In genomic region chr2:119675831-119676230, GRCm38 (mm10) we compare ENCODE assay signal across 8 mouse cellular contexts. TPM values are rescaled to one million over a fixed set of nuclear protein-coding genes. Genes with fewer than 3 reads are reported as not detected.
DNase-seq lines count a peak whose midpoint lies in the region; ATAC-seq and TF ChIP-seq lines count a peak whose summit lies in the region.

No protein-coding gene starts in this region.

- peaks cover 9% of the 10 kb centered on the region; the same call in 1 of the 2 replicates for H3K4me1 ChIP-seq in heart, postnatal 0 days (ENCODE audit: control insufficient read depth, insufficient read depth)
- peaks cover 20% of the 10 kb centered on the region for H3K4me1 ChIP-seq in G1E (ENCODE audit: insufficient read depth, low read depth, low read length)
- H3K4me1 ChIP-seq in hindbrain, embryonic 12.5 days: peaks cover 17% of the 10 kb centered on the region
- H3K4me1 ChIP-seq in midbrain, embryonic 13.5 days (replicated peaks): peaks cover 26% of the 10 kb centered on the region

- H3K4me3 ChIP-seq in heart, postnatal 0 days (ENCODE audit: low read depth, low read length): peak overlapping the region; percentile 83
- H3K4me3 ChIP-seq in G1E (ENCODE audit: low read depth, low read length): peak overlapping the region; percentile 99
- H3K4me3 ChIP-seq in hindbrain, embryonic 12.5 days: peak overlapping the region; percentile 99
- H3K4me3 ChIP-seq in midbrain, embryonic 13.5 days (replicated peaks): peak overlapping the region; percentile 100

- H3K9ac ChIP-seq in heart, postnatal 0 days (replicated peaks; ENCODE audit: low read depth, low read length): peak overlapping the region; percentile 87
- H3K9ac ChIP-seq in hindbrain, embryonic 12.5 days: peak overlapping the region; percentile 98
- peak overlapping the region; percentile 99 for H3K9ac ChIP-seq in midbrain, embryonic 13.5 days (replicated peaks)

- WGBS in heart, postnatal 0 days: 1% methylated on average over 5 of the region's 5 CpGs
- WGBS in hindbrain, embryonic 12.5 days: 6% methylated on average over 5 of the region's 5 CpGs
- 9% methylated on average over 5 of the region's 5 CpGs for WGBS in midbrain, embryonic 13.5 days

- peak overlapping the region; percentile 88; the same call in 1 of the 2 replicates for H3K27ac ChIP-seq in heart, postnatal 0 days (ENCODE audit: low read depth)
- H3K27ac ChIP-seq in hindbrain, embryonic 12.5 days: no peak overlapping the region
- H3K27ac ChIP-seq in midbrain, embryonic 13.5 days: no peak overlapping the region

- H3K4me2 ChIP-seq in heart, postnatal 0 days (ENCODE audit: low read depth, low read length): peak overlapping the region; percentile 76
- H3K4me2 ChIP-seq in hindbrain, embryonic 12.5 days (replicated peaks): peak overlapping the region; percentile 89
- H3K4me2 ChIP-seq in midbrain, embryonic 13.5 days (replicated peaks): peak overlapping the region; percentile 90

- no peak for DNase-seq in heart, postnatal 0 days (ENCODE audit: low spot score)
- DNase-seq in heart, postnatal 25 days (ENCODE audit: low spot score): no peak
- DNase-seq in G1E (ENCODE audit: low spot score): peak; percentile 5
- no peak for DNase-seq in layer of hippocampus, postnatal 36 days
- no peak for DNase-seq in adrenal gland, postnatal 25 days
- no peak for DNase-seq in urinary bladder, postnatal 25 days (ENCODE audit: low spot score)

- H3K27me3 ChIP-seq in heart, postnatal 0 days (ENCODE audit: control insufficient read depth, insufficient read depth, low read length): no peaks in the 10 kb centered on the region
- H3K27me3 ChIP-seq in G1E (ENCODE audit: insufficient read depth, low read length): no peaks in the 10 kb centered on the region
- H3K27me3 ChIP-seq in hindbrain, embryonic 12.5 days: no peaks in the 10 kb centered on the region
- H3K27me3 ChIP-seq in midbrain, embryonic 13.5 days: peaks cover 5% of the 10 kb centered on the region; the same call in 1 of the 2 replicates

- TF ChIP-seq EP300 in heart, postnatal 0 days (IDR thresholded peaks at IDR 0.05; ENCODE audit: low read depth): no peak

- no peak for ATAC-seq in heart, postnatal 0 days (ENCODE audit: insufficient read depth, low read depth)
- ATAC-seq in G1E (ENCODE audit: extremely low read depth, insufficient number of reproducible peaks, low FRiP score, poor library complexity, severe bottlenecking): no peak
- no peak for ATAC-seq in hindbrain, embryonic 12.5 days (ENCODE audit: low FRiP score)
- ATAC-seq in midbrain, embryonic 13.5 days: no peak

- TF ChIP-seq CTCF in heart, postnatal 0 days (IDR thresholded peaks at IDR 0.05; ENCODE audit: low read depth): no peak
- TF ChIP-seq CTCF in G1E (IDR thresholded peaks at IDR 0.05; ENCODE audit: low read depth, low read length): no peak

- intact Hi-C loops in heart, postnatal 25 days (cut with DNase I): no loop called here

- H3K36me3 ChIP-seq in heart, postnatal 0 days (replicated peaks; ENCODE audit: control insufficient read depth, insufficient read depth, low read length): 0 out of 2 replicates have a peak, but pooled peaks cover 7% of the 10 kb centered on the region
- peaks cover 25% of the 10 kb centered on the region for H3K36me3 ChIP-seq in G1E (replicated peaks)
- H3K36me3 ChIP-seq in hindbrain, embryonic 12.5 days: no peaks in the 10 kb centered on the region
- H3K36me3 ChIP-seq in midbrain, embryonic 13.5 days: no peaks in the 10 kb centered on the region

- no peaks in the 10 kb centered on the region for H3K9me3 ChIP-seq in heart, postnatal 0 days (replicated peaks; ENCODE audit: control insufficient read depth, low read length)
- H3K9me3 ChIP-seq in G1E (replicated peaks): no peaks in the 10 kb centered on the region
- no peaks in the 10 kb centered on the region for H3K9me3 ChIP-seq in hindbrain, embryonic 12.5 days (replicated peaks)
- no peaks in the 10 kb centered on the region for H3K9me3 ChIP-seq in midbrain, embryonic 13.5 days

RNA-seq across cellular contexts. Expression of gene Rtf1, which starts 1.0 kb away (rescaled TPM):
- 7.9 and 10.2 TPM in 2 replicates for total RNA-seq in heart, postnatal 0 days (2014; rRNA removed; ENCODE audit: low replicate concordance)
- polyA plus RNA-seq in heart, postnatal 0 days (2015; fragmentation: Nextera tagmentation; extraction: Ambion mirVana): 24.3 and 25.6 TPM in 2 replicates
- total RNA-seq in heart, postnatal 25 days (2021): 10 to 100 TPM; 20.4 to 20.9 TPM
- total RNA-seq in G1E (2014; fragmentation: Nextera tagmentation): 44.5 and 54.0 TPM in 2 replicates
- 24.7 and 33.1 TPM in 2 replicates for total RNA-seq in G1E (2017)
- 36.2 and 73.2 TPM in 2 replicates for polyA plus RNA-seq in G1E (2012)
- 77.8 and 78.3 TPM in 2 replicates for polyA plus RNA-seq in hindbrain, embryonic 12.5 days (2016; fragmentation: Nextera tagmentation; extraction: Ambion mirVana)
- polyA plus RNA-seq in midbrain, embryonic 13.5 days (2015; fragmentation: Nextera tagmentation; extraction: Ambion mirVana): 64.4 and 69.8 TPM in 2 replicates
- total RNA-seq in layer of hippocampus, postnatal 36 days (2021): 10 to 100 TPM; 59.7 to 59.8 TPM
- total RNA-seq in adrenal gland, postnatal 25 days (2021): 29.9 and 30.5 TPM in 2 replicates

RNA-seq across cellular contexts. Expression of gene Ndufaf1, which starts 13.2 kb away (rescaled TPM):
- total RNA-seq in heart, postnatal 0 days (2014; rRNA removed; ENCODE audit: low replicate concordance): 28.4 and 37.9 TPM in 2 replicates
- polyA plus RNA-seq in heart, postnatal 0 days (2015; fragmentation: Nextera tagmentation; extraction: Ambion mirVana): 79.9 and 83.3 TPM in 2 replicates
- total RNA-seq in heart, postnatal 25 days (2021): 10 to 100 TPM; 66.3 to 67.5 TPM
- total RNA-seq in G1E (2014; fragmentation: Nextera tagmentation) (32.5 and 35.9 TPM in 2 replicates), G1E (2017) (44.5 and 46.2 TPM in 2 replicates)
- polyA plus RNA-seq in G1E (2012): 2.8 and 3.0 TPM in 2 replicates
- 38.1 and 45.6 TPM in 2 replicates for polyA plus RNA-seq in hindbrain, embryonic 12.5 days (2016; fragmentation: Nextera tagmentation; extraction: Ambion mirVana)
- 40.8 and 41.2 TPM in 2 replicates for polyA plus RNA-seq in midbrain, embryonic 13.5 days (2015; fragmentation: Nextera tagmentation; extraction: Ambion mirVana)
- 10 to 100 TPM; 31.7 to 35.0 TPM for total RNA-seq in layer of hippocampus, postnatal 36 days (2021)
- 35.6 and 48.1 TPM in 2 replicates for total RNA-seq in adrenal gland, postnatal 25 days (2021)

RNA-seq across cellular contexts. Expression of gene Oip5, which starts 57.6 kb away (rescaled TPM):
- 0.88 and 12.2 TPM in 2 replicates for total RNA-seq in heart, postnatal 0 days (2014; rRNA removed; ENCODE audit: low replicate concordance)
- polyA plus RNA-seq in heart, postnatal 0 days (2015; fragmentation: Nextera tagmentation; extraction: Ambion mirVana): 6.1 and 7.0 TPM in 2 replicates
- total RNA-seq in heart, postnatal 25 days (2021): under 1 TPM in 1 of 2 experiments, not detected in 1; 0.34 TPM
- total RNA-seq in G1E (2014; fragmentation: Nextera tagmentation) (40.8 and 42.6 TPM in 2 replicates), G1E (2017) (37.2 and 44.1 TPM in 2 replicates)
- 20.0 and 26.5 TPM in 2 replicates for polyA plus RNA-seq in G1E (2012)
- polyA plus RNA-seq in hindbrain, embryonic 12.5 days (2016; fragmentation: Nextera tagmentation; extraction: Ambion mirVana): 17.7 and 22.6 TPM in 2 replicates
- polyA plus RNA-seq in midbrain, embryonic 13.5 days (2015; fragmentation: Nextera tagmentation; extraction: Ambion mirVana): 12.6 and 13.5 TPM in 2 replicates
- under 1 TPM; 0.35 to 0.56 TPM for total RNA-seq in layer of hippocampus, postnatal 36 days (2021)
- 3.0 and 4.2 TPM in 2 replicates for total RNA-seq in adrenal gland, postnatal 25 days (2021)

RNA-seq across cellular contexts. Expression of gene Nusap1, which starts 57.7 kb away (rescaled TPM):
- total RNA-seq in heart, postnatal 0 days (2014; rRNA removed; ENCODE audit: low replicate concordance): 25.0 and 26.8 TPM in 2 replicates
- polyA plus RNA-seq in heart, postnatal 0 days (2015; fragmentation: Nextera tagmentation; extraction: Ambion mirVana): 13.5 and 14.2 TPM in 2 replicates
- total RNA-seq in heart, postnatal 25 days (2021): 1 to 10 TPM; 1.1 to 1.5 TPM
- total RNA-seq in G1E (2014; fragmentation: Nextera tagmentation) (128 and 138 TPM in 2 replicates), G1E (2017) (51.6 and 54.7 TPM in 2 replicates)
- 1.8 and 2.2 TPM in 2 replicates for polyA plus RNA-seq in G1E (2012)
- 56.4 and 57.6 TPM in 2 replicates for polyA plus RNA-seq in hindbrain, embryonic 12.5 days (2016; fragmentation: Nextera tagmentation; extraction: Ambion mirVana)
- polyA plus RNA-seq in midbrain, embryonic 13.5 days (2015; fragmentation: Nextera tagmentation; extraction: Ambion mirVana): 35.7 and 36.4 TPM in 2 replicates
- under 1 TPM; 0.60 to 0.83 TPM for total RNA-seq in layer of hippocampus, postnatal 36 days (2021)
- total RNA-seq in adrenal gland, postnatal 25 days (2021): 6.2 and 6.5 TPM in 2 replicates
